Mouse (Mus musculus): Measurements from ENCODE around the gene Plekhn1. TPM values are rescaled to one million over a fixed set of nuclear protein-coding genes. Genes with fewer than 3 reads are reported as not detected.

Gene Plekhn1
- polyA plus RNA-seq, 1 experiment = 10.6 TPM

DNA sequence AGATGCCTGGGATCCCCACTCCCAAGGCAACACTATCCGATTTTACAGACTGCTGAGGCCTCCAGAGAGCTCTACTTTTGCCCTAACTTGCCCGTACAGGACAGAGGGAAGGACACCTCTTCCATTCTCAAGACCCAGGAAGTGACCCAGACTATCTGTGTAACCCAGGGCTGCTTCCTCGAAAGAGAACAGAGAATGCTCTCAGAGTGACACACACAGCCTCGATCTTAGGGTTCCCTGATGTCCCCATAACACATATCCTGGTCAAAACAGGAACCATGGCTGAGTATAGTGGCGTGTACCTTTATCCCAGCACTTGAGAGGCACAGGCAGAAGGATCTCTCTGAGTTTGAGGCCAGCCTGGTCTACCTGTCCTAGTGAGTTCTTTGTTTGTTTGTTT lies 50.9 kb downstream of the Plekhn1 start:
- H3K27me3 ChIP-seq (ENCODE audit: control insufficient read depth, insufficient read depth, insufficient read length) = no peaks in the 10 kb centered on the region
- H3K79me2 ChIP-seq (ENCODE audit: control insufficient read depth, insufficient read depth) = no peaks in the 10 kb centered on the region
- no peak overlapping the region for H3K4me2 ChIP-seq (ENCODE audit: low read depth)
- no peak overlapping the region for H3ac ChIP-seq (ENCODE audit: control insufficient read depth, insufficient read length)
- H3K4me3 ChIP-seq = no peak overlapping the region
- no peaks in the 10 kb centered on the region for H3K36me3 ChIP-seq (ENCODE audit: control insufficient read depth, insufficient read depth)
- TF ChIP-seq CEBPB (IDR thresholded peaks at IDR 0.05; ENCODE audit: insufficient read depth, poor library complexity, severe bottlenecking) (no peak), REST (IDR thresholded peaks at IDR 0.05; ENCODE audit: insufficient read depth, insufficient read length) (no peak), MYOD1 (IDR thresholded peaks at IDR 0.05; ENCODE audit: control insufficient read depth in 1 of 3, insufficient read length in 2 of 3, low read depth in 2 of 3) (no peak), MYOG (IDR thresholded peaks at IDR 0.05; ENCODE audit: control insufficient read depth in 1 of 3, insufficient read depth in 1 of 3, insufficient read length in 2 of 3, low read depth in 2 of 3) (no peak), SRF (IDR thresholded peaks at IDR 0.05; ENCODE audit: control insufficient read depth, insufficient read length, low read depth) (no peak), E2F4 (IDR thresholded peaks at IDR 0.05; ENCODE audit: insufficient read depth) (no peak), TCF12 (IDR thresholded peaks at IDR 0.05; ENCODE audit: insufficient read depth, poor library complexity, severe bottlenecking) (no peak), USF1 (IDR thresholded peaks at IDR 0.05; ENCODE audit: low read depth) (no peak), TCF3 (IDR thresholded peaks at IDR 0.05; ENCODE audit: insufficient read length, low read depth) (no peak), POLR2A (IDR thresholded peaks at IDR 0.05; ENCODE audit: insufficient read length, low read depth) (no peak), MAX (IDR thresholded peaks at IDR 0.05; ENCODE audit: low read depth) (no peak), POLR2AphosphoS2 (IDR thresholded peaks at IDR 0.05; ENCODE audit: insufficient read length, low read depth) (no peak)

DNA sequence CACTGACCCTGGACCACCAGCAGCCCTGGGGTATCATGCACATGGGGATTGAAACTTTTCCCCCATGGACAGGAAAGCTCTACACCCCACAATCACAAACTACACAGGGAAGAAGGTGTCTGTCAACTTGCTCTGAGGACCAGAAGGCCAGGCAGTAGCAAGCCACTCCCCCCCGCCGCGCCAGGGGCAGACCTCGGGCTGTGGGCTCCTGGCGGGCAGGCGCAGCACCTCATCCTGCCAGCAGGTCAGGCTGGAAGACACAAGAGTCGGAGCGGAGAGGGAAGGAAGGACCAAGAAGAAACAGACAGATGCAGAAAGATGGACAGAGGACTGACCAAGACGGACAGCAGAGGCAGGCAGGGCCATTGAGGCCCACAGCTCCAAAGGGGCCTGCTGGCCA lies 57.0 kb downstream of the Plekhn1 start:
- H3K27me3 ChIP-seq (ENCODE audit: control insufficient read depth, insufficient read depth, insufficient read length) = no peaks in the 10 kb centered on the region
- no peak overlapping the region for H3K4me3 ChIP-seq
- TF ChIP-seq MAX (IDR thresholded peaks at IDR 0.05; ENCODE audit: low read depth) (no peak), POLR2AphosphoS2 (IDR thresholded peaks at IDR 0.05; ENCODE audit: insufficient read length, low read depth) (no peak), POLR2A (IDR thresholded peaks at IDR 0.05; ENCODE audit: insufficient read length, low read depth) (no peak), MYOG (IDR thresholded peaks at IDR 0.05; ENCODE audit: control insufficient read depth in 1 of 3, insufficient read depth in 1 of 3, insufficient read length in 2 of 3, low read depth in 2 of 3) (no peak), TCF12 (IDR thresholded peaks at IDR 0.05; ENCODE audit: insufficient read depth, poor library complexity, severe bottlenecking) (no peak), TCF3 (IDR thresholded peaks at IDR 0.05; ENCODE audit: insufficient read length, low read depth) (no peak), SRF (IDR thresholded peaks at IDR 0.05; ENCODE audit: control insufficient read depth, insufficient read length, low read depth) (no peak), CEBPB (IDR thresholded peaks at IDR 0.05; ENCODE audit: insufficient read depth, poor library complexity, severe bottlenecking) (no peak), E2F4 (IDR thresholded peaks at IDR 0.05; ENCODE audit: insufficient read depth) (no peak)
- H3K4me2 ChIP-seq (ENCODE audit: low read depth) = no peak overlapping the region
- H3ac ChIP-seq (ENCODE audit: control insufficient read depth, insufficient read length) = no peak overlapping the region
- H3K36me3 ChIP-seq (ENCODE audit: control insufficient read depth, insufficient read depth) = no peaks in the 10 kb centered on the region
- no peaks in the 10 kb centered on the region for H3K79me2 ChIP-seq (ENCODE audit: control insufficient read depth, insufficient read depth)

DNA sequence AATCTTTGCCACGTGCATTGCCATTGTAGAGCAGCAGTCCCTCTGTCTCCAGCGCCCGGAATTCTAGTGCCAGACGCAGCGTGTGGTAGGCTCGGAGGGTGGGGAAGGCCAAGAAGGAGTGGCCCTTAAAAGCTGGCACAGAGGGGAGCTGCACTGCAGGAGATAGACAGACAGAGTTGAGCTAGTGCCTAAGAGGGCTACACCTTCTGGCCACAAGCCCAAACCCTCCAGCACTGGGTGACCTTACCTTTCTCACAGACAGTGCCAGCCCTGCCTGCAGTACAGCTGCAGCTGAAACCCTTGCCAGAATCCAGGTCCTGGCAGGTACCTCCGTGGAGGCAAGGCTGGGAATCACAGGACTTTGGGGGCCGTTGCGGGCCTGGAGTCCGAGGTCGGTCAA lies 62.8 kb downstream of the Plekhn1 start:
- H3K4me2 ChIP-seq (ENCODE audit: low read depth) = no peak overlapping the region
- no peaks in the 10 kb centered on the region for H3K79me2 ChIP-seq (ENCODE audit: control insufficient read depth, insufficient read depth)
- H3K36me3 ChIP-seq (ENCODE audit: control insufficient read depth, insufficient read depth) = no peaks in the 10 kb centered on the region
- H3K27me3 ChIP-seq (ENCODE audit: control insufficient read depth, insufficient read depth, insufficient read length) = no peaks in the 10 kb centered on the region
- no peak overlapping the region for H3K4me3 ChIP-seq
- TF ChIP-seq POLR2AphosphoS2 (IDR thresholded peaks at IDR 0.05; ENCODE audit: insufficient read length, low read depth) (no peak), TCF12 (IDR thresholded peaks at IDR 0.05; ENCODE audit: insufficient read depth, poor library complexity, severe bottlenecking) (no peak), MYOG (IDR thresholded peaks at IDR 0.05; ENCODE audit: control insufficient read depth in 1 of 3, insufficient read depth in 1 of 3, insufficient read length in 2 of 3, low read depth in 2 of 3) (no peak), POLR2A (IDR thresholded peaks at IDR 0.05; ENCODE audit: insufficient read length, low read depth) (no peak), E2F4 (IDR thresholded peaks at IDR 0.05; ENCODE audit: insufficient read depth) (no peak), SRF (IDR thresholded peaks at IDR 0.05; ENCODE audit: control insufficient read depth, insufficient read length, low read depth) (no peak), REST (IDR thresholded peaks at IDR 0.05; ENCODE audit: insufficient read depth, insufficient read length) (no peak), USF1 (IDR thresholded peaks at IDR 0.05; ENCODE audit: low read depth) (no peak), CEBPB (IDR thresholded peaks at IDR 0.05; ENCODE audit: insufficient read depth, poor library complexity, severe bottlenecking) (no peak), MYOD1 (IDR thresholded peaks at IDR 0.05; ENCODE audit: control insufficient read depth in 1 of 3, insufficient read length in 2 of 3, low read depth in 2 of 3) (no peak), MAX (IDR thresholded peaks at IDR 0.05; ENCODE audit: low read depth) (no peak), TCF3 (IDR thresholded peaks at IDR 0.05; ENCODE audit: insufficient read length, low read depth) (no peak)
- H3ac ChIP-seq (ENCODE audit: control insufficient read depth, insufficient read length) = no peak overlapping the region

Other genes starting within 250 kb of the Plekhn1 start
- gene B3galt6, start 242.2 kb downstream of the Plekhn1 start, polyA plus RNA-seq (2012; fragmentation: generic; extraction: Trizol) = 5.4 TPM
- 137 TPM for gene Sdf4, start 242.0 kb downstream of the Plekhn1 start, polyA plus RNA-seq (2012; fragmentation: generic; extraction: Trizol)
- 0.64 TPM for gene Tnfrsf4, start 221.0 kb downstream of the Plekhn1 start, polyA plus RNA-seq (2012; fragmentation: generic; extraction: Trizol)
- 0.40 TPM for gene Tnfrsf18, start 208.7 kb downstream of the Plekhn1 start, polyA plus RNA-seq (2012; fragmentation: generic; extraction: Trizol)
- not detected for gene Ttll10, start 175.4 kb downstream of the Plekhn1 start, polyA plus RNA-seq (2012; fragmentation: generic; extraction: Trizol)
- 11.0 TPM for gene 9430015G10Rik, start 124.9 kb downstream of the Plekhn1 start, polyA plus RNA-seq (2012; fragmentation: generic; extraction: Trizol)
- gene Rnf223, start 104.3 kb downstream of the Plekhn1 start, polyA plus RNA-seq (2012; fragmentation: generic; extraction: Trizol) = 0.26 TPM
- 22.7 TPM for gene Agrn, start 37.4 kb downstream of the Plekhn1 start, polyA plus RNA-seq (2012; fragmentation: generic; extraction: Trizol)
- gene Isg15, start 34.0 kb downstream of the Plekhn1 start, polyA plus RNA-seq (2012; fragmentation: generic; extraction: Trizol) = 12.4 TPM
- 0.48 TPM for gene AW011738, start 31.6 kb downstream of the Plekhn1 start, polyA plus RNA-seq (2012; fragmentation: generic; extraction: Trizol)
- 0.11 TPM for gene Perm1, start 19.0 kb downstream of the Plekhn1 start, polyA plus RNA-seq (2012; fragmentation: generic; extraction: Trizol)
- gene Noc2l, start 1.2 kb upstream of the Plekhn1 start, polyA plus RNA-seq (2012; fragmentation: generic; extraction: Trizol) = 61.3 TPM
- 0.02 TPM for gene Samd11, start 20.8 kb upstream of the Plekhn1 start, polyA plus RNA-seq (2012; fragmentation: generic; extraction: Trizol)
- not detected for gene Vmn2r-ps159, start 96.2 kb upstream of the Plekhn1 start, polyA plus RNA-seq (2012; fragmentation: generic; extraction: Trizol)